Mouse (Mus musculus) urinary bladder, postnatal 14 days (tissue): ENCODE results near the gene A530084C06Rik.
A peak's percentile ranks its signal among the peaks of the same experiment; 100 is the strongest.

Experiments used
- DNase-seq: peaks from one replicate; pipeline ENCODE4 v3.0.0; 2021; ENCODE audit warnings: low spot score

A530084C06Rik gene

DNA sequence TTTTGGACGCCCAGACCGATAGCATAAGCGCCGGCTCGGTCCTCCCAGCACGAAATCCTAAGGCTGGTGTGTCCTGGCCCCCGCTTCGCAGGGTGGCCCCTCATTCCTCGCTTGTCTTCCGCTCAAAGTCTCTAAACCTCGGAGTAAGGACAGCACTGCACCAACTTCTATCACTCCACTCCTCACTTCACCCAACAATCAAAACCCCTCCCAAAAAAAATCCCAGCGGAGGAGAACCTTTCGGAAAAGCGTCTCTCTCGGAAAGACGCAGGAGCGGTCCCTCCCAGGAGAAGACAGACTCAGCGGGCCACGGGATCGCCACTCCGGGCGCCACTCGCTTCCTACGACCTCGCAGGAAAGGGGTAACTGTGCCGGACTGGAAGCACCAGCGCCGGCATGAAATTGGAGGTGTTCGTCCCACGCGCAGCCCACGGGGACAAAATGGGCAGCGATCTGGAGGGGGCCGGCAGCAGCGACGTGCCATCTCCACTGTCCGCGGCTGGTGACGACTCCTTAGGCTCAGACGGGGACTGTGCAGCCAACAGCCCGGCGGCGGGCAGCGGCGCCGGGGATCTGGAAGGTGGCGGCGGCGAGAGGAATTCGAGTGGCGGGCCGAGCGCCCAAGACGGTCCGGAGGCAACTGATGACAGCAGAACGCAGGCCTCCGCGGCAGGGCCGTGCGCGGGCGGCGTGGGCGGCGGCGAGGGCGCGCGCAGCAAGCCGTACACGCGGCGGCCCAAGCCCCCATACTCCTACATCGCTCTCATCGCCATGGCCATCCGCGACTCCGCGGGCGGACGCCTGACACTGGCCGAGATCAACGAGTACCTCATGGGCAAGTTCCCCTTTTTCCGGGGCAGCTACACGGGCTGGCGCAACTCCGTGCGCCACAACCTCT is at the start of gene A530084C06Rik:
A530084C06Rik (minus strand) TSS at position 813 of the 898 bp plus-strand sequence.
- peak; percentile 45 for DNase-seq

DNA sequence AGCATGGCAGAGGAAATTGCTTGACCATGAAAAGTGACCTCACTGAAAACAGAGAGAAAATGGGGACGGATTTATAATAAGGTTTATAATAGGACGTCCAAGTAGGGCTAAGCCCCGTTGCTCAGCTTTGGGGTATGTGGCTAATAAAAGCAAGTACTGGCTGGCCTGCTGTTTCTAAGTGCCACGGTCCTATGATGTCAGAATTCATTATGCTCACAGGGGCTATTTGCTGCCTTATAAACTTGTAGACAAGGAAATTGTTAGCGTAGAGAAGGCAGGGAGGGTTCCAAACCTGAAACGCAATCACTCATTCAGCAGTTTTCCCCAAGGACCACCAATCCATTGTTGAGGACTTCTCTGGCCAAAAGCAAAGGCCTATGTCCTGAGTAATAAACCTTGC is 44.8 kb upstream of the A530084C06Rik start:
- DNase-seq, result no peak

DNA sequence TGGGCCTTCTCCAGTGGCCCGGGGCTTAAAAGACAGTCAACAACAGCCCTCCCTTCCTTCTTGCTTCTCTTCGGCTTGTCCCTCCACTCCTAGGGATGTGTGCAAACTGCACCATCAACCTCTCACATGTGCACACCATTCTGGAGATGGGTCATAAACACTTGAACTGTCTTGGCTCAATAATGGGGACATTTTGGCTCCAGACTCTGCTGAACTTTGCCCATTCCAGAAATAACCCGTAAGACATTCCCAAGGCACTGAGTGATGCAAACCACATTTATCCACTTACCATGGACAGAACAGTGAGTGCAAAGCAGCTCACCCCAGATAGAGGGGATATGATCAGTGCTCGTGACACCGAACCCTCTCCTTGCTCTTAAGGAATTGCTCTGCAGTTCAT is 40.4 kb upstream of the A530084C06Rik start:
- DNase-seq, result no peak

DNA sequence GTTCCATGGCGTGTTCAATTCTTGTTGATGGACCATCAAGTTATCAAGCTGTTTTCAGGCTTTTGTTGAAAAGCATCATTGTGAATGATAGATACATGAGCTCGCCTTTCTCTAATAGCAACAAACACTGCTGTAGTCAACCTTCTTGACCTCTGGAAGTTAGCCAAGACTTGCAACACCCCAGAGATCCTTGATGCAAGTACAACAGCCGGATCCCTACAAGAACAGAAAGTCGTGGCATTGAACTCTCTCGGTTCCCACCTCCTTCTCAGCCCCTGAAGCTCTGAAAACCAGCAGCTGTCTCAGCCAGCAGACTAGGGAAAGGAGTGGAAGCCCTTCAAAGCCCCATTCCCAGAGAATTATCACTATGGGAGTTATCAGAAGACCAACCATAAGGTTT is 28.2 kb upstream of the A530084C06Rik start:
- no peak for DNase-seq

DNA sequence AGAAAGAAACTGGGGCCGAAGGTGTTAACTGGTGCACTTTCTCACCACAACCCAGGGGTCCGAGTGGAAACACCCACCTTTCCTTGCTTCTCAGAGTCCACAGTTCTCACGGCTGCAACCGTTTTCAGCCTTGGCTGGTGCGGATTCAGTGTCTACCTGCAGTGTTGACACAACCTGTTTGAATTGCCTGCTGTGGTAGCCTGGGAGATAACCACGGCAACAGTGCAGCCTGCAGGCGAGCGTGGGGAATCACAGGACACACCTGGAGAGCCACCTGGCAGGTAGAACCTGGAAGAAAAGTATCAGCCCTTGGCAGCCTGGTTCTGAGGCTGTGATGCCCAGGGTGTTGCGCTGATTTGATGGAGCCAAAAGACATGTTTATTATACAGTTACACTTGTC is 20.7 kb upstream of the A530084C06Rik start:
- DNase-seq, result peak; percentile 75

DNA sequence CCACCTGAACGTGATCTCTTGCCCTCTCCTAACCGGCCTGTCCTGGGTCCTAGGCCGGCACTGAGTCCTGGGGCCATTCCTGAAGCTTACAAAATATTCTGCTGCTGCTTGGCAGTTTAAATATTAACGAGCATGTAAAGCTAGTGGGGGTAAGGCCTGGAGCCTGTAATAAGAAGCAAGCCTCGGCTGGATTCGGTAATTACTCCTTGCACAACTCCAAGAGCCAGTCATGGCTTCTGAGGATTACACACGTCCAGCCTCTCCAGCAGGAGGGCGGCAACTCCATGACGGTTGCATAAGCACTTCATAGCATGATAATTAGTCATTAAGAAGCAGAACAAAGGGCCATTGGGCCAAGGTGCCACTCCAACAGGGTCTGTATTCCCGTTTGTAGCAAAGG is 19.3 kb upstream of the A530084C06Rik start:
- peak; percentile 55 for DNase-seq

DNA sequence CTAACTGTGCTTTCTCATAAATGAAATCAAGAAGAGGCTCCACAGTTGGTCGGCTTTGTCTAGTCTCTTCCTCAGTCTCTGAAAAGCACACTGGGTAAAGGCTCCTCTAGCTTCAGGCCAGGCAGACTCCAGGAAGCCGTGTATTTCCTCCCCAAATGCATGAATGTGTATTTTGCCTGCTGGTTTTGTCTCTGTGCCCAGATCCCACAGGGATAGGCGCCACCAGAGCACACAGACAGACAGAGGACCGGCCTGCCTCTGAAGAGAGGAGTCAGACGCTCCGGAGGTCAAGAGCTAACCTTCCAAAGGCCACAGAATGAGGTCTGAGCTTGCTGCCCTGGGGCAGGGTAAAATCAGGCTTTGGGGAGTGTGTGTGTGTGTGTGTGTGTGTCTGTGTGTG is 18.4 kb upstream of the A530084C06Rik start:
- DNase-seq, result peak; percentile 48

DNA sequence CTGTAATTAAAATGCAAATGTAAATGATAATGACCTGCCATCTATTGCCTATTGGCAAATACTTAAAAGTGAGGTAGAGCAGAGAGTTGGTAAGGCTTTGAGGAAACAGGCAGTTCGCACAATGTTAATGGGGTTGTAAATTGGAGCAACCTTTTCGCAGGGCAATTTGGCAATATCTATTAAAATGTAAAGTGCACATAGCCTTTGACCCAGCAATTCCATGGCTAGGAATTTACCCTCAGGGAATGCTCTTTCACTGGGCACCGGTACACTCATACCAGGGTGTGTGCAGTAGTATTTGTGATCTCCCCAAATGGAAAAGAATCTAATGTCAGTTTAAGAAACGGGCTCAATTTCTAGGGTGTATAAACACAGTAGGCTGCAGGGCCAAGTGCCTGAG is 17.6 kb upstream of the A530084C06Rik start:
- DNase-seq, result no peak

DNA sequence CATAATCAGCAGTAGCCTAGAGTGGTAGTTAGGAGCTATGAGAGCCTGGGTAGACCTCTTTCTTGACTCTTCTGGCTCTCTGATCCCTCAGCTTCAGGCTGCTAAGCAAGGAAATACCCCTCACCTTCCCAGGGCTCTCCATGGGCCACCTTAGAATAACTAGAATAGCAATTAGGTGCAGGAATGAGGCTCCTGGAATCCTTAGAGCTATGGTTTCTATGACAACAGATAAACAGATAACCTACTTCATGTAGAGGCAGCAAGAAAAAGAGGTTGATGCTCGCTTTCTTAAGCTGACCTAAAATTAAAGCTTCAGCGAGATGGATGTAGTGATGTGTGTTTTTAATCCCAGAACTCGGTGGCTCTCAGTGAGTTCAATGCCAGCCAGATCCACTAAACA is 15.5 kb upstream of the A530084C06Rik start:
- no peak for DNase-seq

DNA sequence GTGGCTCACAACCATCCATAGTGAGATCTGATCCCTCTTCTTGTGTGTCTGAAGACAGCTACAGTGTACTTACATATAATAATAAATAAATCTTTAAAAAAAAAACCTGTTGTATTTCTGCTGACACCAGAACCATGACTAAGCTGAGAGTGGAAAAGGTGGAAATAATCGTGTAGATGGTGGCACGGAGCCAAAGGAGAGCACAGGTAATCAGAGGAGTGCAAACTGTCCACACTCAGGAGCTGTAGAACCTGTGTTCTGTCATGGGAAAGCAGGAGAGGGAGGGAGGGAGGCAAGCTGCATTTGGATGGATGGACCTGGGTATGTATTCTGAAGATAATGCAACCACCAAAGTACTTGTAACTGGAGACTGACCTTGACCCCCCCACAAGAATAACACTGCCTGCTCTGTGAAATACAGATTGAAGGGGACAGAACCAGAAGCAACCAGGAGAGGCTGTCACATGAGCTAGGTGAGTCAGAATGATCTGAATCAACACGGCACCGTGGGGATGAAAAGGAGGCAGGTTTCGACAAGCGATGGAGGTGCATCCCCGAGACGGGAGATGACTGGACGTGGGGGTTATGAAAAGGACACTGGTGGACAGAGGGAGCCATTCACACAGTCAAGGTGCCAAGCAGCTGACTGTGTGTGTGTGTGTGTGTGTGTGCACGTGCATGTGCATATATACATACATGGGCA is 13.8 kb upstream of the A530084C06Rik start:
- DNase-seq, result peak; percentile 75

DNA sequence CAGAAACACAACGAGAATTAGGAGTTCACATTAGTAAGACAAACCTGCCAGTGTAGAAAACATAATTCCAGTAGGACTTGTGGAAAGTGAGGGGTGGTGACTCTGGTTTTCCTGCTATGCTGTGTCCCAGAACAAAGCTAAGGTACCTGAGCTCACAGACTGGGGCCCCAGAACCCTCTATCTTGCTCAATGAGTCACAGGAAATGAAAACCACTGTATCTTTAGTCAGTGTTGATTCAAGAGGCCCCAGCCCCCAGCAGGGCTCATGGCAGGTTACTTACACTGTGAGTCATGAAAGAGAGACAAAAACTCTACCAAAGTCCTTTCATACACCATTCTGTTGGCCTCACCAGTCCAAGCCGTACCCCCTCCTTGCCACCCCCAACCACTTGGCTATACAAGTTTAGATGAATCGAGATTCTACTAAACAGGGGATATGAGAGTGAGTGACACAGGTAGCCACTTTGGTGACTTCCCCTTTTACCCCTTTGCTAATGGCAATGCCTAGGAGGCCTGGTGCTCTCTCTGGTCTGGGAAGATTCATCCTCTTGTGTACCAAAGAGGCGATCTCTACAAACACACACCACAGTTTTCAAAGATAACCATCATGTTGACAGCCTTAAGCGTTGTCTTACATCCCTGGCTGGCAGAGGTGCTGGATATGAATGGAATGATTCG is 8.6 kb upstream of the A530084C06Rik start:
- DNase-seq, result peak; percentile 66

DNA sequence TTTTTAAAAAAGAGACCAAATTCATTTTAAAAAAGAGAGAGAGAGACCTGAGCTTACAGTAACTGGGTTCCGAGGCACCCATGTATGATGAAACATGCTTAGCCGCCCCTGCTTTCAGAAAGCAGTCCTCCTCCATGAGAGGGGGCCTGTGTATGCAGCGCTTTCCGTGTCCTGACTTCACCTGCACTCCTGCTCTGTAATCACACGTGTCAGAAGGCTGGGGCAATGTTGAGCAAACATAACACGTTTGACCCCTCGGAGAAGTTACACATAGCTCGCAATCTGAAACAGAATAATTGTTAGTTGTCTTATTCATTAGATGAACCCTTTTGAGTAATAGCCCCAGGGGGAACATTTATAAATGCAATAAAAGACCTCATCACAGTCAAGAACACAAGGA is 8.0 kb upstream of the A530084C06Rik start:
- no peak for DNase-seq

DNA sequence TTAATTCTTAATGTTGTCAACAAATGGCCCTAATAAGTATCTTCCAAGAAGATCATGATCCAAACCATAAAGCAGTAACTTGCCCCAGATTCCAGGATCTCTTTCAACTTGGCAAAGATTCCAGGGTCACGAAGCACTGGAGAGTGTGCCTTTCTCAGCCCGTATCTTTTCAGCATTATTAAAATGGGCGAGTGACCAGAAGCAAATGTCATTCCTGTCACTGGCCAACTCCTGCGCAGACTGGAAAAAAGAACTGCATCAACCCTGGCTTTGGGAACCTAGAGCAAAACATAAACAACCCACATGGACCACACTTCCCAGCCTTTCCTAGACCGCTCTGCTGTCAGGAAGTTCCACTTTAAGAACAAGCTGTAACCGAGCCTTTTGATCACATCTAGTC is 5.3 kb upstream of the A530084C06Rik start:
- DNase-seq, result no peak

DNA sequence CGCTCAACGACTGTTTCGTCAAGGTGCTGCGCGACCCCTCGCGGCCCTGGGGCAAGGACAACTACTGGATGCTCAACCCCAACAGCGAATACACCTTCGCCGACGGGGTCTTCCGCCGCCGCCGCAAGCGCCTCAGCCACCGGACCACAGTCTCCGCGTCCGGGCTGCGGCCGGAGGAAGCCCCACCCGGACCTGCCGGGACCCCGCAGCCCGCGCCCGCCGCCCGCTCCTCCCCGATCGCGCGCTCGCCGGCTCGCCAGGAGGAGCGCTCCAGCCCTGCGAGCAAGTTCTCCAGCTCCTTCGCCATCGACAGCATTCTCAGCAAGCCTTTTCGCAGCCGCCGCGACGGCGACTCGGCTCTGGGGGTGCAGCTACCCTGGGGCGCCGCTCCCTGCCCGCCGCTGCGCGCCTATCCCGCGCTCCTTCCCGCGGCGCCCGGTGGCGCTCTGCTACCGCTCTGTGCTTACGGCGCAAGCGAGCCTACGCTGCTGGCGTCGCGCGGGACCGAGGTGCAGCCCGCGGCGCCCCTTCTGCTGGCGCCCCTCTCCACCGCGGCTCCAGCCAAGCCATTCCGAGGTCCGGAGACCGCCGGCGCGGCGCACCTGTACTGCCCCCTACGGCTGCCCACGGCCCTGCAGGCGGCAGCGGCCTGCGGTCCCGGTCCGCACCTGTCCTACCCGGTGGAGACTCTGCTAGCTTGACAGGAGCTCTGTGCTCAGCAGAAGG is 449 bp upstream of the A530084C06Rik start:
- DNase-seq, result peak; percentile 65

DNA sequence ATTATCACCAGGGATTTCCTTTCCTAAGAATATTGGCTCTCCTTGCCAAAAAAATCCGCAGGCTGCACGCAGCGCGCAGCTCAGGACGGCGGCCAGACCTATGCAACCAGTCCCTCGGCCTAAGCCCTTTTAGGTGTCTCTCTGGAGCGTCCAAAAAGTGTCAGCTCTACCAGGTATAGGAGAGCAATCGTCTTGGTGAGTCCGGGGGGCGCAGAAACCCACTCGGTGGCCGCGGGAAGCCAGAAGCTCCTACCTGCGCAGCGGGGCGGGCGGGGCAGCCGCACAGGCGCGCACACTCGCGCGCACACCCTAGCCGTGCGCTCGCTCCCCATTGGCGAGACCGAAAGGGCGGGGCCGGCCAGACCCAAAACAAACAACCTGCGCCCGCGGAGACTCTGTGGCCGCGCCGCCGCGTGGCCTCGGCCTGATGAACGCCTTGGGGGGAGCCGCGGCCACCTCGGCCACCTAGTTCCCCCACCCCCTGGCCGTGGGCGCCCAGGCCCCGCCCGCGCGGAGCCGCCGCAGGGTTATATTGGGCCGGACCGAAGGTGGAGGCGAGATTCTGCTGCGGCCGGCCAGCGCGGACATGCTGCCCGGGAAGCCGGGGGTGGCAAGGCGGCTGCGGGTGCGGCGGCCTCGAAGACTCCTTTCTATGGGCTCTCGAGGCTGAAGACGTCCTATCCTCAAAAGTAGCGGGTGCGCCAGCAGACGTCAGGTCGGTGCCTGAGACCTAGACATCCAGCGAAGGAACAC is 1.2 kb downstream of the A530084C06Rik start:
- DNase-seq, result peak; percentile 89

DNA sequence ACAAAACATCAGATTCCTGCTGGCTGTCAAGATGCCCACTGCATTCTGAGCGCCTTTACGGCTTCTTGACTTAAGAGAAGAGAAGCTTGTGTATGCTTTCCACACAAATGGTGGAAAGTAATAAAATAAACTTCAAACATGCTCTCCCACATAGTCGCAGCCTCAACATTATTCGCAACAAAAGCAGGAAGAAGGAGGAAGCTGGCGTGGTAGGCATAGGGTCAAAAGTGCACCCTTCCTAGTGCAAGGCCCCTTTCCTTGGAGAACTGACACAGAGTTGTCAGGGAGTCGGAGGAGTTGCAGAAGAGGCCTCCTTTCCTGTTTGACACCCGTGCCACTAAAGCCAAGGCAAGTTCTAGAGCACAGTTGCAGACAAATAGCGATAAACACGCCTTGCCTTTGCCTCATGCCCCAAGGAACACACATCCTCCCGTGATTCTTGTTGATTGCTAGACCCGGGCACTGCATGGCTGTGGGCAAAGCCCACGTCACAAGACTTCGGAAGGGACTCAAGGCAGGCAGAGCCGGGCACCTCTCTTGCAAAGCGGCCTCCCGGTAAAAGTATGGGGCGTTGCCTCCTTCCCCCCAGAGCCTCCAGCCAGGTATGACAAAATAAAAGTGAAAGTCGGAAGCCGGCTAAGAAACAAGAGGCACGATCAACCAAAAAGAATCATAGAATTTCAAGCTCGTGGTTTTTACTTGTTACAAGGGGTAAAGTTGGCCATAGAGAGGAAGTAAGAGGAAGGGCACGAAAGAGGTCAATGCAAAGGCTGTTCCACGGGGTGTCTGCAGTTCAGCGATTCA is 2.0 kb downstream of the A530084C06Rik start:
- no peak for DNase-seq

DNA sequence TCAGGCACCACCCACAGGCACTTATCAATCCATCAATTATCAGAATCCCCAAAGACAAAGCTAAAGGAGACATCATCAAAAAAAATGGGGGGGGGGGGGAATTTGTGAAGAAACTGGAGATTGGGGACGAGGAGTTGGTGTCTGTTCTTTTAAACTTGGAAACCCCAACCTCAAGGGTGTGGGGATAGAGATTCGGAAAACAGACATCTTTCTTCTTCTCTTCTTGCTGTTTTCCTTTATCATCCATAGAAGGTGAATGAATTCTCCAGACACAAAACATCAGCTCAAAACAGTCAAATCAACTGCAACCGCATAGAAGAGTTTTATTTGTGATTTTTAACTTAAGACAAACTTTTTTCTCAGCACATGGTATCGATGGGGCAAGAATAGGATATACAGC is 3.3 kb downstream of the A530084C06Rik start, which contains the start of gene Foxq1:
Foxq1 (plus strand) TSS at position 301 of the 400 bp plus-strand sequence.
- DNase-seq, result no peak

DNA sequence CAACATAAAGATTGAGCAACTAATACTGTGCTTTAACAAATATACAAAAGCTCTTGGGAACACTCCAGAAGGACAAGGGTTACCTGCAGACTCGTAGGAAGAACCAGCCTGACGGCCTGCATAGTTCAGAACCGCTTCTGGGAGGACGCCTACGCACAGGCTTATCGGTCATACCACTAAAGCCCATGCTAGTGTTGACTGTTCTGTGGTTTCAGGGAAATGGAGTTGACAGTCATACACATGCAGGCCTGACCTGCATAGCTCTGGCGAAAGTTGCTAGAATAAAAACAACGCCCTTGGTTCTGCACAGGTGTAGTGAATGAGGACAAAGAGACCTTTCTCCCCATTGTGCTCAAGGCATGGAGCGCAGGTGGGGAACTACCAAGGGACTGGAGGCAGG is 11.5 kb downstream of the A530084C06Rik start:
- DNase-seq, result peak; percentile 75

DNA sequence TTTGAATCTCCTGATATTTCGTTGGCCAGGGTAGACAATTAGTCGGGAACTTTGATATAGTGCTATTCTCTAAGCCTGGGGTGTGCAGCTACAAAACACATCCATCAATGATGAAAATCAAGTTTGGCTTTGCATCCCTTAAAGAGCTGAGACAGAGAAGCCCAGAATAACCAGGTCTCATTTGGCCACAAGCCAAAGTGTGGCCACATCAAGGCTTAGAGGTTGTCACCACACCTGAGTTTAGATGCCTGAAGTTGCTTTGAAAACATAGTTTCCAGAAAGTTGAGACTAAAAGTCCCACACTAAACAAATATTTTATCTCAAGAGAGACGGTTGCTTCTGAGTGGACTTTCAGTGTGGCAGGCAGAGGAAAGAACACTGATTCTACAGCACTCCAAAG is 11.9 kb downstream of the A530084C06Rik start:
- DNase-seq, result no peak

DNA sequence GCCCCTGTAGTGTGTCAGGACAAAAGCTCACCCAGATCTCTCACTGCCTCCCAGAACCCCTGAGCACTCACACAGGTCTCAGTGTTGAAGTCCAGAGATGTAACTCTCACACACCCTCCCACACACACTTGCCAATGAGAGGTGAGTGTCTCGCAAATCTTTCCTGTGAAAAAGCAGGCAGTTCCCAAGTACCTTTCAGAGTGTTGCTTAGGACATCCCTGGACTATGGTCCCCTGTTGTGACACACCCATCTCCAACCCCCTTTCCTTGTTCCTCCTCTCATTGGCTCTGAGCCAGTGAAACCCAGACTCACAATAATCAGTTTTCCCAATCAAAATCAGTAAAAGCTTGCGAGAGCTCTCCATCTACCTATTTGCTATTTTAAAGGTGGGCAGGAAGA is 12.3 kb downstream of the A530084C06Rik start:
- DNase-seq, result no peak
